Mouse (Mus musculus): Measurements from ENCODE around the gene Wdr12.
"Not testable (repeated sequence)": the region's sequence is repeated elsewhere in the genome, so short reads cannot be mapped to it uniquely, and the experiment has no call there.

Wdr12 gene

GRCm38 (mm10) chr1:60098024-60098781, at the start of gene Wdr12, which contains the start of gene Carf:
Wdr12 (minus strand) TSS chr1:60098645.
Carf (plus strand) TSS chr1:60098247.
- peak; percentile 91 to 96 for DNase-seq

GRCm38 (mm10) chr1:60137346-60137745, 38.9 kb upstream of the Wdr12 start:
- DNase-seq = no peak

DNA sequence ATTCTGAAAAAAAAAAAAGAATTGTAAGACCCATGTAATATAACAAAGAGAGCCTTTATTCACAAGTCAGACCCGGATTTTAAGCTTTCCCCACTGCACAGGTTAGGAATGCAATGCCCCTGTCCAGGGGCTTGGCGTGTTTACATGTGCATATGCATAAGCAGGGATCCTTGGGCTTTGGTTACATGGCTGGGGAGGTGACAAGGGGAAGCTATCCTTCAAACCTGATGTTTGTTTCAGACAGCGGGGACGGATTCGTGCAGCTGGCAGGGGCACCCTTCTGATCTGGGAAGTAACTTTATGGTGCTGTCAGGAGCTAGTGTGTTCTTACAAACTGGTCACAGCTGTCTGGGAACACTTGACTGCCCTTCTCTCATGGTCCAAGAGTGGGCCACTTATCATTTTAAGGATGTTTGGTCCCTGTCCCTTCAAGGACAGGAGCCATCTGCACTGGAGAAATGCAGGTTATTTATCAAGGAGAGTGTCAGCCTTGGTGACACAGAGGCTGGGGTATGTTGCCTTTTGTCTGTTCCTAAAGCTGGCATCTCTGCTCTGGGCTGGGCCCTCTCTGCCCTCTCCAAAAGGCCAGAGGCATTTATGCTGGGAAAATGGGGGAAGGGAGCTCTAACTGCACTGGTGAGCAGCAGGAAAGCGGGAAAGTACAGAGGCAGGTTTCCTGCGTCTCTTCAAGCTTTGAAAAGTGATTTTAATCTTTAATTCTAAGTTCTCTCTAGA, 19.4 kb upstream of the Wdr12 start:
- DNase-seq = no peak

DNA sequence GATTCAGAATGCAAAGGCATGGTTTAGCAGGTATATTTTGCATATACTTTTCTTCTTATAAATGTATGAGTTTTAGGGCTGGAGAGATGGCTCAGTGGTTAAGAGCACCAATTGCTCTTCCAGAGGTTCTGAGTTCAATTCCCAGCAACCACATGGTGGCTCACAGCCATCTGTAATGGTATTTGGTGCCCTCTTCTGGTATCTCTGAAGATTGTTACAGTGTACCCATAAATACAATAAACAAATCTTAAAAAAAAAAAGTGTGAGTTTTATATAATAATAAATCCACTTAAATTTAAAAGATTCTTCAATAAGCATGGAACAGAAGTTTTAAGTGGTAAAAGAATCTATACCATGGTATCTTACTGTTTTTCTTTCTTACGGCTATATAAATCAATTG, 6.1 kb upstream of the Wdr12 start:
- no peak for DNase-seq

GRCm38 (mm10) chr1:60098839-60099238, 394 bp upstream of the Wdr12 start:
- DNase-seq = no peak

- peak; percentile 46 to 56 for DNase-seq
Measured at GRCm38 (mm10) chr1:60097277-60098023, 995 bp downstream of the Wdr12 start.

- DNase-seq = no peak
Measured at GRCm38 (mm10) chr1:60096572-60097276, 1.7 kb downstream of the Wdr12 start.

GRCm38 (mm10) chr1:60076411-60076810, 22.0 kb downstream of the Wdr12 start:
- DNase-seq = no peak

DNA sequence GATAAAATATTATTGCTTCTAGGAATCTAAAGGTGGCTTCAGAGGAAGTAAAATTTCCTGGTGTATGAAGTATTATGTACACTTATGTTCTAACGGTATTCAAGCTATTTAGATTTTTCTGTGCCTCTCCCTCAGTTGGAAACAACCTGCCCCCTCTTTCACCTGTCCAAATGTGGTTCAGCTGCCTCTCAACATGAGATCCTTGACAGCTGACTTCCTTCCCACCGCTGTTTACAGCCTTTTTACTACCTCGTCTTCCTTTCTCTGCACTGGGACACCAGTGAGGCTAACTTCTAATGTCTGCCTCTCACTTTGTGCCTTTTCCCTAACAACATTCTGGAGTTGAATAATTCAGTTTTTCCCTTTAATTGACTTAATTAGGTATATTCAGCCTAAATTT, 22.9 kb downstream of the Wdr12 start:
- no peak for DNase-seq

DNA sequence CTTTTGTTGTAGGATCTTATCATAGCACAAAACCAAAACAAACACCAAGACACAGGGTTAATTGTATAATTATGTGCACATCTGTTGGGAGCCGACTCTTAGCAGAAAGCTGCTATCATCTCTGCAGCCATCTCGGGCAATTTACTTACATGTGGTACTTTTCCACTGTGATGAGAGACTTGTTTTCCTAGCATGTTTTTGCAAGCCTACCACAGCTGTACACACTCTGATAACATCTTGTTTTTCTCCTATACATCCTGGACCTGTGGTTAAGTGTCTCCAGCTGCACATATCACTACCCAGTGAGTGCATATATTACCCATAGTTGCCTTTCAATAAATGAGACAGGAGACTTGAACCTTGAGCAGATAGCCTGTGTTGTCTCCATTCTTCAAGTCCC, 23.5 kb downstream of the Wdr12 start:
- DNase-seq = no peak

- not testable (repeated sequence) for DNase-seq
Measured at GRCm38 (mm10) chr1:60070725-60071124, 27.7 kb downstream of the Wdr12 start.

GRCm38 (mm10) chr1:60056310-60056709, 42.1 kb downstream of the Wdr12 start:
- no peak for DNase-seq

- no peak for DNase-seq
Measured at GRCm38 (mm10) chr1:60054659-60055058, 43.8 kb downstream of the Wdr12 start.

GRCm38 (mm10) chr1:60047481-60047880, 51.0 kb downstream of the Wdr12 start:
- not testable (repeated sequence) for DNase-seq

GRCm38 (mm10) chr1:60044595-60044994, 53.9 kb downstream of the Wdr12 start:
- DNase-seq = no peak

DNA sequence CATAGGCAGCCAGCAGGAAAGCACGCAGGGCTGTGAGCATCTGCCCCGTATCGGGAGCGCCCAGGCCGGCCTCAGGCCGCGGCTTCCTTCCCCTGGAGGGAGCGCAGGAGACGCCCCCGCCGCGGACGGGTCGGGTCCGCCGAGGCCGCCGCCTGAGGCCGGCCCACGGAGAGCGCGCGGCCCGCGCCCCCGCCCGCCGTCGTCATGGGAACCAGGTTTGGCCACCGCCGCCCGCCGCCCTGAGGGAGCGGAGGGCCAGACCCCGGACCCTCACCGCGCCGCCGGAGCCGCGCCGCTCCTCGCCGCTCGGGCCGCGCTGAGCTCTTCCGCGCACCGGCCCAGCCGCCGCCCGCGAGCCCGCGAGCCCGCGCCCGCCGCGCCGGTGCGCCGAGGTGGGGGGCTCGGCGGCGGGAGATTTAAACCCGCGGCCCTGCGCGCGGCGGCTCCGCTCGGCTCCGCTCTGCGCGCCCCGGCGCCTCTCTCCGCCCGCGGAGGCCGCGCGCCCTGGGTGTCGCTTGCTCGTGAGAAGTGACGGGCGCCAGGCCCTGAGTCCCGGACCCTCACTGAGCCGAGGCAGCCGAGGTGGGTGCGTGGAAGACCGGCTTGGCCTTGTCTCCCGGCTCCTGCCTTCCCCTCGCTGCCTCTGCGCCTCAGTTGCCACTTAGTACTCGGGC, 55.5 kb downstream of the Wdr12 start, which contains the start of gene Ica1l:
Ica1l (minus strand) TSS at position 389 of the 674 bp plus-strand sequence.
- DNase-seq = peak; percentile 14 to 43

DNA sequence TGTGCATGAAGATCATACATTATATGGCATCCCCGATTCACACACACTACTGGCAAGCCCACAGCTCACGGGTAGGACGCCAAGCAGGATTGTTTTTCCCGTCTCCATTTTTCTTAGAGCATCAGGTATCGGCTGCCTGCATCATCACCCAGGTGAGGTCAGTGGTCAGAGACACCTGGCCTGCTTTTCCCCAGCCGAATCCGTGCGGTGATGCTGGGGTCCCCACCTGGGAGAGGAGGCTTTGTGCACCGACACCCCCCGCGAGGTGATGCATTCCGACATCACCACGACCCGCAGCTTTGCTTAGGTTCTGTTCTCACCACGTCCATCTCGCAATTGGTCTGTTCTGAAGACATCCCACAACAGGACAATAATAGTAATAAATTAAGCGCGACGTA, 56.0 kb downstream of the Wdr12 start:
- DNase-seq = no peak

DNA sequence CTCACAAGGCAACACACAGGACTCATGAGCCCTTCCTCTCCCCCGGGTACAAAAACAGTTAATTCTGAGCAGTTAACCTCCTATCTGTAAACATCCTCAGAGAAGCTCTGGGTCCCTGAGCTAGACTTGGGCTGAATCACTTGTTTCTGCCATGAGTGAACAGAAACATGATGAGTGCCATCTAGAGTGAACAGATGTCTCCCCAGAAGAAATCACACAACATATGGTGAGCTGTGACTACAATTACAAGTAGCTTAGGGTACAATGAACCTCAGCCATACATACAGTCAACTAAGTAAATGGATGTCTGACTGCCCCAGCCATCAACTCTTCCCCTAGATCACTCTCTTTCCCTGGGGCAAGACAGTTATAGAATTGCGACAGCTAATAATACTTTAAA, 63.4 kb downstream of the Wdr12 start:
- no peak for DNase-seq

Data from spleen, adult 18-20 months (tissue).